Mouse (Mus musculus): ENCODE results near the gene BC049352. TPM values are rescaled to one million over a fixed set of nuclear protein-coding genes. Genes with fewer than 3 reads are reported as not detected.
A peak's percentile ranks its signal among the peaks of the same experiment; 100 is the strongest.

The BC049352 gene
- total RNA-seq, 2 experiments from 2014 or later: not detected

DNA sequence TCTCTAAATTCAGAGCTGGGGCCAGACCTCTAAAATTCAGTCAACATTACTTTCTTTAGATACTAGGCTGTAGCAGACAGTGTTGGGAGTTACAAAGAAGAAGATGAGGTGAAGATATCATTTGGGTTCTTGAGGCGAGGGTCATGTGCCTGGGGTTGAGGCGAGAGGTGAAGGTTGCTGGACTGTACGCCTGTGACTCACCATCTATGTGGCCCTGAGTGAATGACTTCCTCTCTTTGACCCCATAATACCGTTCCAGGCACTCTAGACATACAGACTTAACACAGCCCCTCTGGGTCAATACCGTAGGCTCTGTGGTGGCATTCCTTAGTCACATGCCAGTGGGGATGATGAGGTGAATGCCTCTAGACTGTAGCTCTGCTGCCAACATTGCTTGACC lies 100.7 kb downstream of the BC049352 start:
- ATAC-seq (ENCODE audit: poor library complexity, severe bottlenecking): peak; percentile 43

DNA sequence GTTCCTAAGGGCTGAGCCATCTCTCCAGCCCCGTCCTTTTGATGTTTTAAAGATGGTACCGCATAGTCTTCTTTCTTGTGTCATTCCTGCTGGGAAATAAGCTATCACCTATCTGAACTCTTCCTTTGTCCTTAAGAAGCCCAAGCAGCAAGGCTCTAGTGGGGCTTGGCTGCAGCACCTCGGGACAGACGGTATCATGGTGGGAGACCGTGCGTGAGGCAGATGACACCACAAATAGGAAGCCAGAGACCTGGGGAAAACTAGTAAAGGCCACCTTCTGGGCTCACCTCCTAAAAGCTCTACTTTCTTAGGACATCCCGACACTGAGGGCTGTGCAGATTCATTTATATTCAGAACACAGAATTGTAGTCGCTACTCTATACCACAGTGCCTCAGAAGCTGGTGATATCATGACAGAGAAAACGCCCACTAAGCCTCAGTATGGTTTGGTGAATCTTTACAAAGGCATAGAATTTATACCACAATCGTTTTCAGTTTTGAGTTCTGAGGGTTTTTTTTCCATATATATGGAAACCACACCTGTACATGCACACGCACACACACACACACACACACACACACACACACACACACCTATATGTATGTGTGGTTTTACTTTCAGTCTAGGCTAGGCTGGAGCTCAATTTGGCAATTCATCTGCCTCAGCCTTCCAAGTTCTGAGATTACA lies 109.8 kb downstream of the BC049352 start:
- no peak for ATAC-seq (ENCODE audit: poor library complexity, severe bottlenecking)

DNA sequence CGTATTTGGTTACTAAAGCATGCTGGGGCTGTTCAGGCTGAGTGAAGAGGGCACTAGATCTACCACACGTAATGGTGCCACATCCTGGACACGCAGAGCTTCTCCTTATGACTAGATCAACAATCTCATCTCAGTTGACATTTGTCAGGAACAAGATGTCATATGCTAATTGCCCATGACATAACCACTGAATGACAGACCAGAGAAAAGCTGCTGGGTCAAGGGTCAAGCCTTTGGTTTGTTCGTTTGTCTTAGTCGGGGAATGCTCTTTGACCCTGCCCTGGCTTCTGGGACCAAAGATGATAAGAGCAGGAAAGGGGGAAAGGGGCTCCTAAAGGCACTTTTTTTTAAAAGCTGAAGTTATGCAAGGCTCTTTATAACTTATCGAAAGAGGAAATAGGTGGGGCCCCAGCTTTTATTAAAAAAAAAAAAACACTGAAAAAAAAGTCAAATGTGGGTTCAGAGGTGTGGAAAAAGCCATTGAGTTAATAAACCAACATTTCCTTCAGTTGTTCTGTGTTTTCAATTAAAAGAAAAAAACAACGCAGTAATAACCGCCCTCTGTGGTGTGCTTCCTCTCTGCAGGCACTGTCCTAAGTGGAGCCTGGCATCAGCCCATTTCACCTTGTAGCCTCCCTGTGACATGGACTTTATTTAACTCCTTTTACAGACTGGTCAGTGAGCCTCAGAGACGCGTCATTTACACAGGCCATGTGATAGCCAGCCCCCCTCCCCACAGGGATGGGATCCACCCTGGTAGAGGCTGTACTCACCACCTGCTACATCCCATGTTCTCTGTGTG lies 112.6 kb downstream of the BC049352 start:
- ATAC-seq (ENCODE audit: poor library complexity, severe bottlenecking): peak; percentile 68

DNA sequence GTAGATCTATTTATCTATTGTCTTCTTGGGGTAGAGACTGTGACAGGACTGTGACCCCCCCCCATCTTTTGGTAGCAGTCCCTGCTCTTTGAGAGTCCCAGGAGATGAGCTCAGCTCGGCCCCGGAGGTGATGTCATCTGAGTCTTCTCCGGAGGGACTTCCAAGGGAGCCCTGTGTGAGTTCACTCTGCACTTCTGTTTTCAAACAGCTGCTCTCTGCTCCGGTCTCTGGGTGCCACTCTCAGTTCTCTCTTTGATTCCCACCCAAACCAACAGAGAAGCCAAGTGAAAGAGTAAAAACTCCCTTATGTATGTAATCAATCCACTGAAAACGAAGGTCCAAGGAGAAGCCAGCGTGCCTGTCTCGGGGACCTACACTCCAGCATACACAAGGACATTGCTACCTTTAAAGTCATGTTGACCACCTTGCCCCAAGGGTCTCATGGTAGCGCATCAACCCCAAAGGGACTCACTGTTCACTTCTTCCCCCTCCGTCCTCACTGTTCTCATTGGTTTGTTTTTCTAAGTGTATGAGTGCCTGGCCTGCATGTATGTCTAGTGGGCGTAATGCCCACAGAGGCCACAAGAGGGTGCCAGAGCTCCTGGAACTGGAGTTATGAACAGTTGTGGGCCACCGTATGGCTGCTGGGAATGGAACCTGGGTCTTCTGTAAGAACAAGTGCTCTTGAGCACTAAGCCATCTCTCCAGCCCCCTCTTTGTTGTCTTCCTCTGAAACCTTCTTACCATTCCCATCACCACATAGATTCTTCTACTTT lies 117.6 kb downstream of the BC049352 start:
- ATAC-seq (ENCODE audit: poor library complexity, severe bottlenecking): peak; percentile 53

Other genes with a start within 250 kb of the BC049352 start
- gene Ube4a, start 216.4 kb upstream of the BC049352 start, total RNA-seq (2015): 43.0 and 53.3 TPM in 2 replicates
- 30.3 and 33.3 TPM in 2 replicates for gene Ube4a, start 216.4 kb upstream of the BC049352 start, total RNA-seq (2017)
- 6.2 and 11.0 TPM in 2 replicates for gene Cd3g, start 201.6 kb upstream of the BC049352 start, total RNA-seq (2015)
- gene Cd3g, start 201.6 kb upstream of the BC049352 start, total RNA-seq (2017): 14.8 and 17.2 TPM in 2 replicates
- 2.3 and 6.8 TPM in 2 replicates for gene Cd3d, start 200.2 kb upstream of the BC049352 start, total RNA-seq (2015)
- 2.1 and 6.3 TPM in 2 replicates for gene Cd3d, start 200.2 kb upstream of the BC049352 start, total RNA-seq (2017)
- 3.5 and 5.8 TPM in 2 replicates for gene Cd3e, start 172.4 kb upstream of the BC049352 start, total RNA-seq (2015)
- 0.73 and 4.1 TPM in 2 replicates for gene Cd3e, start 172.4 kb upstream of the BC049352 start, total RNA-seq (2017)
- not detected in 2 replicates for gene Mpzl2, start 142.2 kb upstream of the BC049352 start, total RNA-seq (2015)
- 0.04 TPM in 1 of 2 replicates, not detected in the other for gene Mpzl2, start 142.2 kb upstream of the BC049352 start, total RNA-seq (2017)
- 2.0 and 2.5 TPM in 2 replicates for gene Mpzl3, start 126.8 kb upstream of the BC049352 start, total RNA-seq (2015)
- 2.9 and 3.8 TPM in 2 replicates for gene Mpzl3, start 126.8 kb upstream of the BC049352 start, total RNA-seq (2017)
- 11.7 and 13.9 TPM in 2 replicates for gene Jaml, start 102.8 kb upstream of the BC049352 start, total RNA-seq (2015)
- gene Jaml, start 102.8 kb upstream of the BC049352 start, total RNA-seq (2017): 25.1 and 27.0 TPM in 2 replicates
- gene Scn2b, start 64.2 kb upstream of the BC049352 start, total RNA-seq (2015): 0.42 and 0.78 TPM in 2 replicates
- gene Scn2b, start 64.2 kb upstream of the BC049352 start, total RNA-seq (2017): 0.95 and 0.98 TPM in 2 replicates
- gene Scn4b, start 43.6 kb upstream of the BC049352 start, total RNA-seq (2015): not detected in 2 replicates
- 0.04 TPM in 1 of 2 replicates, not detected in the other for gene Scn4b, start 43.6 kb upstream of the BC049352 start, total RNA-seq (2017)
- gene Tmprss4, start 22.1 kb downstream of the BC049352 start, total RNA-seq (2015): 0.34 TPM in 1 of 2 replicates, not detected in the other
- 0.07 TPM in 1 of 2 replicates, not detected in the other for gene Tmprss4, start 22.1 kb downstream of the BC049352 start, total RNA-seq (2017)
- gene Il10ra, start 87.1 kb downstream of the BC049352 start, total RNA-seq (2015): 33.9 and 37.2 TPM in 2 replicates
- 68.7 and 77.1 TPM in 2 replicates for gene Il10ra, start 87.1 kb downstream of the BC049352 start, total RNA-seq (2017)
- gene Tmprss13, start 137.1 kb downstream of the BC049352 start, total RNA-seq (2015): not detected in 2 replicates
- 0.15 TPM in 1 of 2 replicates, not detected in the other for gene Tmprss13, start 137.1 kb downstream of the BC049352 start, total RNA-seq (2017)
- gene Fxyd6, start 188.2 kb downstream of the BC049352 start, total RNA-seq (2015): 0.11 TPM in 1 of 2 replicates, not detected in the other
- not detected in 2 replicates for gene Fxyd6, start 188.2 kb downstream of the BC049352 start, total RNA-seq (2017)
- not detected in 2 replicates for gene Fxyd2, start 217.7 kb downstream of the BC049352 start, total RNA-seq (2015)
- gene Fxyd2, start 217.7 kb downstream of the BC049352 start, total RNA-seq (2017): not detected in 2 replicates
- gene Dscaml1, start 244.6 kb downstream of the BC049352 start, total RNA-seq (2015): not detected in 2 replicates
- not detected in 2 replicates for gene Dscaml1, start 244.6 kb downstream of the BC049352 start, total RNA-seq (2017)